In the genomic region with DNA sequence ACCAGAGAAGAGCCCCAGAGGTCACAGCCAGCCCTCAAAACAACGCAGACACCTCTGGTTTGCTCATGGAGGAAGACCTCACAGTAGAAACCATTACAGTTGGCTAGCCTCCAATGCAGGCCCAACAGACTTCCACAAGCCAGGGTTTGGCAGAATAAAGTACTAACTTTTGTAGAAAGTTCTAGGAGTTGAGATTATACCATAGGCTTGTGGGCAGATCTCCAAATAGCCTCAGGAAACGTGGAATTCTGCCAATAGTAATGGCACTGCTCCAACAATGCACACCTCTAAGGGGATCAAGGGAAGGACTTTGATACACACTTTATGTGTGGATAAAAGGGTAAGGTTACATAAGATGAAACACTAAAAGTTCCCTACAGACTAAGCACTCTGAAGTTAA, we compare ENCODE assay signal across 12 mouse cellular contexts. TPM values are rescaled to one million over a fixed set of nuclear protein-coding genes. Genes with fewer than 3 reads are reported as not detected.
DNase-seq lines count a peak whose midpoint lies in the region; ATAC-seq and TF ChIP-seq lines count a peak whose summit lies in the region.
"Had no signal": no experiment of that assay in that cellular context is flagged by ENCODE, and none has a peak within 500 bp of the region (broad histone marks: within the 10 kb centered on the region; RNA-seq: fewer than 3 reads in every experiment).

No protein-coding gene starts in this region.

- TF ChIP-seq POLR2A in small intestine, adult 2 months (IDR thresholded peaks at IDR 0.05; ENCODE audit: low read depth, low read length) = no peak

- TF ChIP-seq CTCF in small intestine, adult 2 months (IDR thresholded peaks at IDR 0.05; ENCODE audit: extremely low read depth, insufficient read length, insufficient replicate concordance, low read depth, low read length) = no peak

- no peaks in the 10 kb centered on the region for H3K27me3 ChIP-seq in embryonic facial prominence, embryonic 12.5 days
- H3K27me3 ChIP-seq in embryonic facial prominence, embryonic 10.5 days (replicated peaks; ENCODE audit: low read depth, poor library complexity, severe bottlenecking) = peaks cover 4% of the 10 kb centered on the region
- H3K27me3 ChIP-seq in limb, embryonic 13.5 days = no peaks in the 10 kb centered on the region
- H3K27me3 ChIP-seq in limb, embryonic 10.5 days (ENCODE audit: low read depth, poor library complexity, severe bottlenecking) = no peaks in the 10 kb centered on the region
- H3K27me3 ChIP-seq in small intestine, adult 2 months (ENCODE audit: control insufficient read depth, insufficient read depth, low read length) = no peaks in the 10 kb centered on the region
- H3K27me3 ChIP-seq: midbrain, embryonic 12.5 days had no signal

- ATAC-seq in embryonic facial prominence, embryonic 12.5 days (ENCODE audit: insufficient number of reproducible peaks, insufficient read depth, low FRiP score, low TSS enrichment) = peak; percentile 22; the same call in 1 of the 2 replicates
- ATAC-seq in limb, embryonic 13.5 days (ENCODE audit: low FRiP score, low read depth) = peak; percentile 79
- no peak for ATAC-seq in monocyte, adult 5-6 weeks (replicated peaks; ENCODE audit: insufficient number of reproducible peaks, low FRiP score, low TSS enrichment, poor library complexity, severe bottlenecking)

- H3K9ac ChIP-seq in embryonic facial prominence, embryonic 12.5 days = no peak overlapping the region
- H3K9ac ChIP-seq in limb, embryonic 13.5 days = no peak overlapping the region
- H3K9ac ChIP-seq: midbrain, embryonic 12.5 days had no signal

- 75% methylated on average over 2 of the region's 2 CpGs for WGBS in embryonic facial prominence, embryonic 12.5 days
- 90% methylated on average over 2 of the region's 2 CpGs for WGBS in embryonic facial prominence, embryonic 10.5 days
- WGBS in limb, embryonic 13.5 days = 38% methylated on average over 2 of the region's 2 CpGs
- 90% methylated on average over 2 of the region's 2 CpGs for WGBS in limb, embryonic 10.5 days
- 17% methylated on average over 2 of the region's 2 CpGs for WGBS in small intestine, adult 2 months

- H3K4me1 ChIP-seq in embryonic facial prominence, embryonic 12.5 days = no peaks in the 10 kb centered on the region
- 0 out of 2 replicates have a peak, but pooled peaks cover under 1% of the 10 kb centered on the region for H3K4me1 ChIP-seq in embryonic facial prominence, embryonic 10.5 days
- peaks cover 4% of the 10 kb centered on the region; the same call in 1 of the 2 replicates for H3K4me1 ChIP-seq in limb, embryonic 13.5 days
- H3K4me1 ChIP-seq in limb, embryonic 10.5 days = no peaks in the 10 kb centered on the region
- peaks cover 2% of the 10 kb centered on the region; the same call in 1 of the 2 replicates for H3K4me1 ChIP-seq in small intestine, adult 2 months (ENCODE audit: control insufficient read depth, insufficient read depth, insufficient read length, low read length)
- H3K4me1 ChIP-seq: midbrain, embryonic 12.5 days had no signal

- DNase-seq in embryonic facial prominence, embryonic 10.5 days (ENCODE audit: low spot score) = no peak
- no peak for DNase-seq in limb, embryonic 10.5 days (ENCODE audit: low spot score)
- DNase-seq in kidney, postnatal 10 days = peak; percentile 71
- no peak for DNase-seq in urinary bladder, adult 18-20 months (ENCODE audit: low spot score in 2 of 2)
- DNase-seq: cerebellum, postnatal 36 days; heart, adult 18-20 months had no signal

- no peak overlapping the region for H3K4me3 ChIP-seq in embryonic facial prominence, embryonic 12.5 days
- H3K4me3 ChIP-seq in embryonic facial prominence, embryonic 10.5 days = no peak overlapping the region
- no peak overlapping the region for H3K4me3 ChIP-seq in limb, embryonic 13.5 days
- no peak overlapping the region for H3K4me3 ChIP-seq in limb, embryonic 10.5 days
- no peak overlapping the region for H3K4me3 ChIP-seq in small intestine, adult 2 months (ENCODE audit: low read depth, low read length)
- H3K4me3 ChIP-seq: midbrain, embryonic 12.5 days had no signal

- no peaks in the 10 kb centered on the region for H3K9me3 ChIP-seq in embryonic facial prominence, embryonic 12.5 days
- H3K9me3 ChIP-seq in embryonic facial prominence, embryonic 10.5 days = no peaks in the 10 kb centered on the region
- H3K9me3 ChIP-seq in limb, embryonic 13.5 days = no peaks in the 10 kb centered on the region
- no peaks in the 10 kb centered on the region for H3K9me3 ChIP-seq in limb, embryonic 10.5 days (replicated peaks)
- H3K9me3 ChIP-seq: midbrain, embryonic 12.5 days had no signal

- H3K36me3 ChIP-seq in embryonic facial prominence, embryonic 12.5 days = 0 out of 2 replicates have a peak, but pooled peaks cover 4% of the 10 kb centered on the region
- H3K36me3 ChIP-seq in embryonic facial prominence, embryonic 10.5 days (replicated peaks) = peaks cover 5% of the 10 kb centered on the region
- peaks cover 1% of the 10 kb centered on the region; the same call in 1 of the 2 replicates for H3K36me3 ChIP-seq in limb, embryonic 13.5 days
- peaks cover 19% of the 10 kb centered on the region for H3K36me3 ChIP-seq in limb, embryonic 10.5 days
- H3K36me3 ChIP-seq in small intestine, adult 2 months (ENCODE audit: control insufficient read depth, insufficient read depth, low read length) = no peaks in the 10 kb centered on the region; the same call in 1 of the 2 replicates
- H3K36me3 ChIP-seq: midbrain, embryonic 12.5 days had no signal

- no peak overlapping the region for H3K27ac ChIP-seq in embryonic facial prominence, embryonic 12.5 days
- no peak overlapping the region for H3K27ac ChIP-seq in embryonic facial prominence, embryonic 10.5 days (replicated peaks)
- H3K27ac ChIP-seq in limb, embryonic 13.5 days = 0 out of 2 replicates have a peak overlapping the region, but pooled peaks have one; percentile 39
- no peak overlapping the region for H3K27ac ChIP-seq in limb, embryonic 10.5 days
- H3K27ac ChIP-seq in small intestine, adult 2 months (ENCODE audit: insufficient read depth, low read depth, low read length) = peak overlapping the region; percentile 43; the same call in 1 of the 2 replicates
- H3K27ac ChIP-seq: midbrain, embryonic 12.5 days had no signal

- no peak overlapping the region for H3K4me2 ChIP-seq in embryonic facial prominence, embryonic 12.5 days (replicated peaks)
- no peak overlapping the region for H3K4me2 ChIP-seq in limb, embryonic 13.5 days (replicated peaks)
- H3K4me2 ChIP-seq: liver, embryonic 11.5 days; midbrain, embryonic 12.5 days had no signal

RNA-seq across cellular contexts. Expression of a gene that starts 6.7 kb away (rescaled TPM):
- 11.0 and 13.9 TPM in 2 replicates for polyA plus RNA-seq in embryonic facial prominence, embryonic 12.5 days (2016; fragmentation: Nextera tagmentation; extraction: Ambion mirVana)
- polyA plus RNA-seq in embryonic facial prominence, embryonic 10.5 days (2016; fragmentation: Nextera tagmentation; extraction: Ambion mirVana) = 8.6 and 9.7 TPM in 2 replicates
- 11.3 and 12.6 TPM in 2 replicates for polyA plus RNA-seq in limb, embryonic 13.5 days (2015; fragmentation: Nextera tagmentation; extraction: Ambion mirVana)
- 8.3 and 10.0 TPM in 2 replicates for polyA plus RNA-seq in limb, embryonic 10.5 days (2016; fragmentation: Nextera tagmentation; extraction: Ambion mirVana)
- 4.3 and 12.0 TPM in 2 replicates for polyA plus RNA-seq in small intestine, adult 2 months (2012; rRNA removed)
- 43.3 to 91.0 TPM (median 60.5 TPM) in 3 replicates for total RNA-seq in monocyte, adult 5-6 weeks (2017)

RNA-seq across cellular contexts. Expression of a gene that starts 36.3 kb away (rescaled TPM):
- polyA plus RNA-seq in embryonic facial prominence, embryonic 12.5 days (2016; fragmentation: Nextera tagmentation; extraction: Ambion mirVana) = 19.7 and 21.2 TPM in 2 replicates
- polyA plus RNA-seq in embryonic facial prominence, embryonic 10.5 days (2016; fragmentation: Nextera tagmentation; extraction: Ambion mirVana) = 20.5 and 20.9 TPM in 2 replicates
- polyA plus RNA-seq in limb, embryonic 13.5 days (2015; fragmentation: Nextera tagmentation; extraction: Ambion mirVana) = 17.8 and 20.1 TPM in 2 replicates
- polyA plus RNA-seq in limb, embryonic 10.5 days (2016; fragmentation: Nextera tagmentation; extraction: Ambion mirVana) = 21.3 and 22.7 TPM in 2 replicates
- 5.7 and 17.8 TPM in 2 replicates for polyA plus RNA-seq in small intestine, adult 2 months (2012; rRNA removed)
- total RNA-seq in monocyte, adult 5-6 weeks (2017) = 0.38 to 1.8 TPM in 2 of 3 replicates, not detected in the other

RNA-seq across cellular contexts. Expression of a gene that starts 36.4 kb away (rescaled TPM):
- polyA plus RNA-seq in embryonic facial prominence, embryonic 12.5 days (2016; fragmentation: Nextera tagmentation; extraction: Ambion mirVana) = 24.3 and 28.4 TPM in 2 replicates
- 23.8 and 24.4 TPM in 2 replicates for polyA plus RNA-seq in embryonic facial prominence, embryonic 10.5 days (2016; fragmentation: Nextera tagmentation; extraction: Ambion mirVana)
- polyA plus RNA-seq in limb, embryonic 13.5 days (2015; fragmentation: Nextera tagmentation; extraction: Ambion mirVana) = 30.5 and 37.3 TPM in 2 replicates
- polyA plus RNA-seq in limb, embryonic 10.5 days (2016; fragmentation: Nextera tagmentation; extraction: Ambion mirVana) = 26.3 and 27.9 TPM in 2 replicates
- 7.9 and 9.4 TPM in 2 replicates for polyA plus RNA-seq in small intestine, adult 2 months (2012; rRNA removed)
- 1.1 to 11.9 TPM (median 5.0 TPM) in 3 replicates for total RNA-seq in monocyte, adult 5-6 weeks (2017)

Comparison
In these comparisons a context has a peak if more than half of its experiments do, and no peak if none do; other contexts are left out.
1. H3K27ac ChIP-seq: peak in limb, embryonic 13.5 days (single experiment) and small intestine, adult 2 months (single experiment); none in embryonic facial prominence, embryonic 12.5 days (single experiment), embryonic facial prominence, embryonic 10.5 days (single experiment) and limb, embryonic 10.5 days (single experiment).